In the genomic region with DNA sequence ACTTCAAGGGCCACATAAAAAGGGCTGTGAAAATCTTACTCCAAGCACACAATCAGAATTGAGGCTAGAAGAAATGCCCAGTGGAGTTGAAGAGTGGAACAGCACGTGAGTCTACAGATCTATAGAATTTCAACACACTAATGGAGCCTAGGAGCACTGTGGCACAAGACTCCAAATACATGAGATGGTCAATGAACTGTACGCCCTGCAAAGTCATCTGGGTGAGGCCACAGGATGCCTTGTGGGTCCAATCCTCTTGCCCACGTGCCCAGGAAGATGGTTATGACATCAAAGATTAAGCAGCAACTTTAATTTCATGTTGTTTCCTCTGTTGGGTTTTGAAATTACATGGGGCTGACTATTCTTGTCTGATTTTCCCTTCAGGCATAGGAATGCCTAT, we compare ENCODE assay signal across 26 mouse cellular contexts. TPM values are rescaled to one million over a fixed set of nuclear protein-coding genes. Genes with fewer than 3 reads are reported as not detected.
DNase-seq lines count a peak whose midpoint lies in the region; ATAC-seq lines count a peak whose summit lies in the region.
"Had no signal": no experiment of that assay in that cellular context is flagged by ENCODE, and none has a peak within 500 bp of the region (broad histone marks: within the 10 kb centered on the region; RNA-seq: fewer than 3 reads in every experiment).

No protein-coding gene starts in this region.

- no peak overlapping the region for H3K4me2 ChIP-seq in heart, embryonic 14.5 days (ENCODE audit: low read length)
- H3K4me2 ChIP-seq: hindbrain, embryonic 15.5 days; limb, embryonic 13.5 days; lung, embryonic 14.5 days; neural tube, embryonic 13.5 days had no signal

- H3K27ac ChIP-seq in heart, embryonic 14.5 days (replicated peaks in 1 of 2; ENCODE audit: control insufficient read depth in 1 of 2, insufficient read depth in 1 of 2, low read depth in 2 of 2, low read length in 2 of 2), result peak overlapping the region; percentile 0 to 4; a peak in 3 of 4 replicates
- H3K27ac ChIP-seq: hindbrain, embryonic 15.5 days; kidney, postnatal 0 days; limb, embryonic 13.5 days; midbrain, embryonic 10.5 days; neural tube, embryonic 13.5 days had no signal

- no peaks in the 10 kb centered on the region for H3K9me3 ChIP-seq in heart, embryonic 14.5 days (ENCODE audit: control insufficient read depth, low read length)
- H3K9me3 ChIP-seq: hindbrain, embryonic 15.5 days; limb, embryonic 13.5 days; midbrain, embryonic 10.5 days; neural tube, embryonic 13.5 days had no signal

- H3K27me3 ChIP-seq in heart, embryonic 14.5 days (ENCODE audit: control insufficient read depth, insufficient read depth, low read length), result no peaks in the 10 kb centered on the region
- H3K27me3 ChIP-seq: hindbrain, embryonic 15.5 days; limb, embryonic 13.5 days; neural tube, embryonic 13.5 days had no signal

- no peaks in the 10 kb centered on the region for H3K36me3 ChIP-seq in heart, embryonic 14.5 days (ENCODE audit: control insufficient read depth, insufficient read depth, low read length)
- H3K36me3 ChIP-seq: hindbrain, embryonic 15.5 days; limb, embryonic 13.5 days; midbrain, embryonic 10.5 days; neural tube, embryonic 13.5 days had no signal

- WGBS in heart, embryonic 14.5 days, result 77% methylated on average over 3 of the region's 3 CpGs

- DNase-seq in heart, adult 11 months, result no peak
- no peak for DNase-seq in testis, postnatal 10 days (ENCODE audit: low spot score)
- no peak for DNase-seq in left cerebral cortex, postnatal 36 days (ENCODE audit: low spot score in 2 of 2)
- no peak for DNase-seq in gastrocnemius, adult 18-20 months (ENCODE audit: low spot score)
- DNase-seq: adrenal gland, adult 8-10 months; cerebellum, adult 11-12 months; cerebellum, postnatal 10 days; heart, postnatal 36 days; kidney, adult 2 months; lung, embryonic 14.5 days; lung, postnatal 36 days; right cerebral cortex, postnatal 4 days; thymus, adult 18-20 months; thymus, postnatal 36 days had no signal

- H3K4me3 ChIP-seq in heart, embryonic 14.5 days (ENCODE audit: control insufficient read depth in 1 of 2, insufficient read depth in 1 of 2, low read depth in 1 of 2, low read length in 2 of 2), result no peak overlapping the region
- H3K4me3 ChIP-seq: hindbrain, embryonic 15.5 days; limb, embryonic 13.5 days; midbrain, embryonic 10.5 days; myocyte; neural tube, embryonic 13.5 days had no signal

- no peak for ATAC-seq in heart, embryonic 14.5 days (ENCODE audit: insufficient number of reproducible peaks, insufficient read depth, low FRiP score, low read depth)
- ATAC-seq in common myeloid progenitor, adult 5-6 weeks (replicated peaks; ENCODE audit: low read depth, poor library complexity, severe bottlenecking), result 0 out of 2 replicates have a peak, but pooled peaks have one; percentile 22
- ATAC-seq in granulocyte monocyte progenitor cell, adult 5-6 weeks (replicated peaks; ENCODE audit: poor library complexity, severe bottlenecking), result peak; percentile 82
- peak; percentile 96 for ATAC-seq in megakaryocyte, adult 5-6 weeks (ENCODE audit: poor library complexity, severe bottlenecking)
- ATAC-seq: forebrain, embryonic 14.5 days; midbrain, embryonic 16.5 days had no signal

- intact Hi-C loops in left cerebral cortex, postnatal 36 days (cut with DNase I), result no loop called here

- peaks cover 10 to 40% of the 10 kb centered on the region in 2 experiments for H3K4me1 ChIP-seq in heart, embryonic 14.5 days (ENCODE audit: control insufficient read depth in 2 of 2, insufficient read depth in 2 of 2, low read length in 2 of 2)
- H3K4me1 ChIP-seq: hindbrain, embryonic 15.5 days had no signal

- H3K9ac ChIP-seq in heart, embryonic 14.5 days (ENCODE audit: low read length), result no peak overlapping the region
- H3K9ac ChIP-seq: hindbrain, embryonic 15.5 days; limb, embryonic 13.5 days; lung, embryonic 14.5 days; neural tube, embryonic 13.5 days had no signal

RNA-seq across cellular contexts. Expression of a gene that starts 30.4 kb away (rescaled TPM):
- 29.4 and 37.6 TPM in 2 replicates for polyA plus RNA-seq in heart, embryonic 14.5 days (2014; fragmentation: Nextera tagmentation; extraction: Ambion mirVana)
- 45.7 and 51.3 TPM in 2 replicates for total RNA-seq in common myeloid progenitor, adult 5-6 weeks (2017)
- 36.6 and 52.1 TPM in 2 replicates for total RNA-seq in granulocyte monocyte progenitor cell, adult 5-6 weeks (2014; fragmentation: Nextera tagmentation)
- total RNA-seq in granulocyte monocyte progenitor cell, adult 5-6 weeks (2017), result 38.9 and 53.7 TPM in 2 replicates
- 44.6 and 53.5 TPM in 2 replicates for total RNA-seq in megakaryocyte, adult 5-6 weeks (2015)
- 39.0 and 56.4 TPM in 2 replicates for total RNA-seq in megakaryocyte, adult 5-6 weeks (2017)
- total RNA-seq in left cerebral cortex, postnatal 36 days (2021), result 10 to 100 TPM; 20.6 to 22.8 TPM
- total RNA-seq in gastrocnemius, adult 18-20 months (2021), result 1 to 10 TPM; 5.3 to 7.5 TPM
